Mouse (Mus musculus) neural tube, embryonic 13.5 days (tissue): ENCODE data around the gene Olfr661. TPM values are rescaled to one million over a fixed set of nuclear protein-coding genes. Genes with fewer than 3 reads are reported as not detected.

Source experiments
- ATAC-seq: fragments of 200-750 bp; cut with Nextera tagmentation; 2 replicates; pipeline ENCODE4 v1.8.0; 2017; ENCODE audit warnings: low read depth, mild to moderate bottlenecking, moderate TSS enrichment, moderate library complexity
- H3K27ac ChIP-seq: fragments of 300-500 bp; sonication (generic); replicated peaks from 2 replicates; pipeline ENCODE4 v1.5.1; 2015; ENCODE audit warnings: moderate library complexity, mild to moderate bottlenecking, inconsistent platforms
- H3K27me3 ChIP-seq: fragments of 300-500 bp; sonication (generic); 2 replicates; pipeline ENCODE4 v1.6.1; 2015; ENCODE audit warnings: mild to moderate bottlenecking, inconsistent platforms
- H3K36me3 ChIP-seq: fragments of 300-500 bp; sonication (generic); 2 replicates; pipeline ENCODE4 v1.6.1; 2015; ENCODE audit warnings: mild to moderate bottlenecking, inconsistent platforms
- H3K4me1 ChIP-seq: fragments of 300-500 bp; sonication (generic); replicated peaks from 2 replicates; pipeline ENCODE4 v1.6.1; 2015; ENCODE audit warnings: inconsistent platforms
- H3K4me2 ChIP-seq: fragments of 300-500 bp; sonication (generic); 2 replicates; pipeline ENCODE4 v1.6.1; 2015; ENCODE audit warnings: inconsistent platforms, mild to moderate bottlenecking, moderate library complexity
- H3K4me3 ChIP-seq: fragments of 300-500 bp; sonication (generic); 2 replicates; pipeline ENCODE4 v1.5.1; 2015; ENCODE audit warnings: mild to moderate bottlenecking, inconsistent platforms
- H3K9ac ChIP-seq: fragments of 300-500 bp; sonication (generic); 2 replicates; pipeline ENCODE4 v1.6.1; 2015; ENCODE audit warnings: moderate library complexity, mild to moderate bottlenecking, inconsistent platforms
- H3K9me3 ChIP-seq: fragments of 300-500 bp; sonication (generic); 2 replicates; pipeline ENCODE4 v1.6.1; 2016; ENCODE audit warnings: inconsistent platforms
- WGBS: fragments of 180-500 bp; shearing (Covaris S2); methylation state at CpG from one replicate; pipeline ENCODE4 v1.1.7; 2015; 5-methylcytosine and 5-hydroxymethylcytosine counted together
- polyA plus RNA-seq: library from polyadenylated mRNA; unstranded; fragments of >200 nt; fragmentation: Nextera tagmentation; extraction: Ambion mirVana; gene quantifications from 2 replicates; pipeline ENCODE4 v1.2.1, GENCODE M21; 2015

The Olfr661 gene
- not detected in 2 replicates for polyA plus RNA-seq

- H3K36me3 ChIP-seq: no peaks in the 10 kb centered on the region
- no peak within 1 kb of the TSS for H3K27ac ChIP-seq
- no peaks in the 10 kb centered on the region for H3K4me1 ChIP-seq
- no peaks in the 10 kb centered on the region for H3K27me3 ChIP-seq
- ATAC-seq: no peak
- H3K4me3 ChIP-seq: no peak within 1 kb of the TSS
- H3K4me2 ChIP-seq: no peak within 1 kb of the TSS
- 93% methylated on average over 2 of the region's 2 CpGs for WGBS
- no peaks in the 10 kb centered on the region for H3K9me3 ChIP-seq
- H3K9ac ChIP-seq: no peak within 1 kb of the TSS
Observed at GRCm38 (mm10) chr7:104686201-104686600, at the start of gene Olfr661. Gene Olfr661 (plus strand): TSS chr7:104686501.

DNA sequence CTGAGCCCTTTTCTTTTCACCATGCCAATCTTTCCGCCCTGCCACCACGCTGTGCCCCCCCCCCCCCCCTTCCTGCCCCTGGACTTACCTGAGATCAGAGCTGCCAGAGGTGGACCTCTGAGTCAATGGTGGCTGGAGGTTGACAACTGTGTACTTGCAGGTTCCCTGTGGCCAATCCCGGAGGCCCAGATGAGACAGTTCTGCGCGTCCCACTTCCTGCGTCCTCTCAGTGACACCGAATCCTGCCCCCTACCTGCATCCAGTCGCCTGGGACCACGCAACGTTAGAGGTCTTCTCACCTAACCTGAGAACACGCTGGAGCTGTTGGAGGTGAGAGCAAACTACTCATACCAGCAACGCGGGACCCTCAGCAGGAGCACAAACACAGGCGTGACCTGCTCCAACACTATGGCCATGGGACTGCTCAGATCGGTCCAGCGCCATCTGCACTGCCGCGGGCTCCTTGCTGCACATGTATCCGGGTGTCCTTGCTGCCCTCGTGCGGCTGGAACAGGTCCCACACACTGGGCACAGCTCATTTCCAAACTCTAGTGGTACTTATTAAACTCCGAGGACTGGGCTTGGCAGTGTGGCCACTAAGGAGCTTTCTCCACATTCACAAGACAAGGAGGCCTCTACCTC, 39.3 kb upstream of the Olfr661 start, which contains the start of gene Olfr658:
Gene Olfr658 (minus strand): TSS at position 465 of the 642 bp plus-strand sequence.
- peak within 1 kb of the TSS; percentile 53 for H3K4me2 ChIP-seq
- no peak within 1 kb of the TSS for H3K9ac ChIP-seq
- H3K9me3 ChIP-seq: no peaks in the 10 kb centered on the region
- H3K27me3 ChIP-seq: no peaks in the 10 kb centered on the region
- H3K4me3 ChIP-seq: peak within 1 kb of the TSS; percentile 30
- H3K36me3 ChIP-seq: no peaks in the 10 kb centered on the region
- WGBS: 28% methylated on average over 21 of the region's 22 CpGs
- no peak within 1 kb of the TSS for H3K27ac ChIP-seq
- ATAC-seq: peak; percentile 89
- no peaks in the 10 kb centered on the region for H3K4me1 ChIP-seq

- ATAC-seq: no peak
- H3K9me3 ChIP-seq: no peaks in the 10 kb centered on the region
- H3K9ac ChIP-seq: no peak within 1 kb of the TSS
- no peak within 1 kb of the TSS for H3K4me3 ChIP-seq
- WGBS: 86% methylated on average over 3 of the region's 3 CpGs
- no peaks in the 10 kb centered on the region for H3K36me3 ChIP-seq
- H3K4me1 ChIP-seq: no peaks in the 10 kb centered on the region
- no peak within 1 kb of the TSS for H3K4me2 ChIP-seq
- no peaks in the 10 kb centered on the region for H3K27me3 ChIP-seq
- H3K27ac ChIP-seq: no peak within 1 kb of the TSS
Observed at GRCm38 (mm10) chr7:104666453-104666852, 19.8 kb upstream of the Olfr661 start, which contains the start of gene Olfr659. Gene Olfr659 (plus strand): TSS chr7:104666753.

Other genes with a start within 250 kb of the Olfr661 start
- 0.92 and 0.93 TPM in 2 replicates for gene Trim30a, start 221.3 kb upstream of the Olfr661 start, polyA plus RNA-seq
- gene Trim30d, start 178.7 kb upstream of the Olfr661 start, polyA plus RNA-seq: 0.08 and 0.28 TPM in 2 replicates
- not detected in 2 replicates for gene Olfr651, start 136.4 kb upstream of the Olfr661 start, polyA plus RNA-seq
- gene Olfr652, start 125.6 kb upstream of the Olfr661 start, polyA plus RNA-seq: not detected in 2 replicates
- gene Olfr653, start 109.2 kb upstream of the Olfr661 start, polyA plus RNA-seq: not detected in 2 replicates
- gene Olfr654, start 99.5 kb upstream of the Olfr661 start, polyA plus RNA-seq: not detected in 2 replicates
- not detected in 2 replicates for gene Olfr655, start 84.7 kb upstream of the Olfr661 start, polyA plus RNA-seq
- gene Olfr656, start 72.5 kb upstream of the Olfr661 start, polyA plus RNA-seq: not detected in 2 replicates
- not detected in 2 replicates for gene Olfr657, start 61.7 kb upstream of the Olfr661 start, polyA plus RNA-seq
- 0.12 TPM in 1 of 2 replicates, not detected in the other for gene Olfr658, start 39.2 kb upstream of the Olfr661 start, polyA plus RNA-seq
- not detected in 2 replicates for gene Olfr659, start 19.7 kb upstream of the Olfr661 start, polyA plus RNA-seq
- not detected in 2 replicates for gene Usp17le, start 91.0 kb downstream of the Olfr661 start, polyA plus RNA-seq
- not detected in 2 replicates for gene Usp17lb, start 156.1 kb downstream of the Olfr661 start, polyA plus RNA-seq
- gene Usp17la, start 170.5 kb downstream of the Olfr661 start, polyA plus RNA-seq: not detected in 2 replicates
- gene Olfr665, start 191.5 kb downstream of the Olfr661 start, polyA plus RNA-seq: not detected in 2 replicates
- gene Olfr666, start 209.5 kb downstream of the Olfr661 start, polyA plus RNA-seq: not detected in 2 replicates
- not detected in 2 replicates for gene Olfr667, start 235.0 kb downstream of the Olfr661 start, polyA plus RNA-seq
- gene Olfr668, start 241.6 kb downstream of the Olfr661 start, polyA plus RNA-seq: not detected in 2 replicates
- not detected in 2 replicates for gene Olfr669, start 247.7 kb downstream of the Olfr661 start, polyA plus RNA-seq